Mouse (Mus musculus) midbrain, embryonic 12.5 days (tissue): Measurements from ENCODE around the gene Secisbp2. TPM values are rescaled to one million over a fixed set of nuclear protein-coding genes. Genes with fewer than 3 reads are reported as not detected.

ENCODE experiments used
- ATAC-seq: fragments of 200-750 bp; cut with Nextera tagmentation; 2 replicates; pipeline ENCODE4 v1.8.0; 2017; ENCODE audit warnings: low read depth, moderate TSS enrichment, moderate library complexity; ENCODE audit not compliant: low FRiP score
- H3K27ac ChIP-seq: fragments of 300-500 bp; sonication (generic); replicated peaks from 2 replicates; pipeline ENCODE4 v1.5.1; 2016; ENCODE audit warnings: mild to moderate bottlenecking
- H3K27me3 ChIP-seq: fragments of 300-500 bp; sonication (generic); 2 replicates; pipeline ENCODE4 v1.6.1; 2016; ENCODE audit warnings: mild to moderate bottlenecking
- H3K36me3 ChIP-seq: fragments of 300-500 bp; sonication (generic); 2 replicates; pipeline ENCODE4 v1.6.1; 2016
- H3K4me1 ChIP-seq: fragments of 300-500 bp; sonication (generic); 2 replicates; pipeline ENCODE4 v1.6.1; 2016
- H3K4me2 ChIP-seq: fragments of 300-500 bp; sonication (generic); replicated peaks from 2 replicates; pipeline ENCODE4 v1.6.1; 2016; ENCODE audit warnings: mild to moderate bottlenecking, moderate library complexity
- H3K4me3 ChIP-seq: fragments of 300-500 bp; sonication (generic); 2 replicates; pipeline ENCODE4 v1.5.1; 2016; ENCODE audit warnings: mild to moderate bottlenecking
- H3K9ac ChIP-seq: fragments of 300-500 bp; sonication (generic); replicated peaks from 2 replicates; pipeline ENCODE4 v1.6.1; 2016; ENCODE audit warnings: mild to moderate bottlenecking, moderate library complexity
- H3K9me3 ChIP-seq: fragments of 300-500 bp; sonication (generic); 2 replicates; pipeline ENCODE4 v1.6.1; 2016; ENCODE audit warnings: mild to moderate bottlenecking
- WGBS: fragments of 180-500 bp; shearing (Covaris S2); methylation state at CpG from one replicate; pipeline ENCODE4 v1.1.7; 2016; 5-methylcytosine and 5-hydroxymethylcytosine counted together
- polyA plus RNA-seq: library from polyadenylated mRNA; unstranded; fragments of >200 nt; fragmentation: Nextera tagmentation; extraction: Ambion mirVana; gene quantifications from 2 replicates; pipeline ENCODE4 v1.2.1, GENCODE M21; 2016

Gene Secisbp2
- polyA plus RNA-seq, 1 experiment from 2014 or later = 39.3 TPM

GRCm38 (mm10) chr13:51697455-51697854, 46.0 kb downstream of the Secisbp2 start:
- no peak for ATAC-seq
- H3K4me3 ChIP-seq = no peak overlapping the region
- no peak overlapping the region for H3K9ac ChIP-seq
- no peaks in the 10 kb centered on the region for H3K27me3 ChIP-seq
- no peak overlapping the region for H3K4me2 ChIP-seq
- 80% methylated on average over 6 of the region's 6 CpGs for WGBS
- H3K4me1 ChIP-seq = no peaks in the 10 kb centered on the region
- H3K27ac ChIP-seq = no peak overlapping the region
- H3K9me3 ChIP-seq = no peaks in the 10 kb centered on the region
- peaks cover 6% of the 10 kb centered on the region; the same call in 1 of the 2 replicates for H3K36me3 ChIP-seq

GRCm38 (mm10) chr13:51697897-51698296, 46.4 kb downstream of the Secisbp2 start:
- Histone ChIP-seq H3K27me3 (no peaks in the 10 kb centered on the region), H3K4me2 (no peak overlapping the region), H3K4me1 (no peaks in the 10 kb centered on the region), H3K9ac (no peak overlapping the region), H3K9me3 (no peaks in the 10 kb centered on the region), H3K4me3 (no peak overlapping the region), H3K27ac (no peak overlapping the region), H3K36me3 (peaks cover 6% of the 10 kb centered on the region; the same call in 1 of the 2 replicates)
- ATAC-seq = no peak
- WGBS = 75% methylated on average over 4 of the region's 4 CpGs

GRCm38 (mm10) chr13:51698318-51698717, 46.8 kb downstream of the Secisbp2 start:
- ATAC-seq = no peak
- Histone ChIP-seq H3K27me3 (no peaks in the 10 kb centered on the region), H3K4me2 (no peak overlapping the region), H3K9ac (no peak overlapping the region), H3K27ac (no peak overlapping the region), H3K36me3 (peaks cover 6% of the 10 kb centered on the region; the same call in 1 of the 2 replicates), H3K9me3 (no peaks in the 10 kb centered on the region), H3K4me1 (no peaks in the 10 kb centered on the region), H3K4me3 (no peak overlapping the region)
- 92% methylated on average over 3 of the region's 3 CpGs for WGBS

- Histone ChIP-seq H3K4me3 (no peak overlapping the region), H3K4me2 (no peak overlapping the region), H3K4me1 (no peaks in the 10 kb centered on the region), H3K9ac (no peak overlapping the region), H3K9me3 (no peaks in the 10 kb centered on the region), H3K27ac (no peak overlapping the region), H3K27me3 (no peaks in the 10 kb centered on the region), H3K36me3 (peaks cover 6% of the 10 kb centered on the region; the same call in 1 of the 2 replicates)
- no peak for ATAC-seq
- 87% methylated on average over 5 of the region's 5 CpGs for WGBS
Measured at GRCm38 (mm10) chr13:51703893-51704292, 52.4 kb downstream of the Secisbp2 start.

- Histone ChIP-seq H3K4me3 (no peak overlapping the region), H3K27me3 (no peaks in the 10 kb centered on the region), H3K4me2 (no peak overlapping the region), H3K36me3 (0 out of 2 replicates have a peak, but pooled peaks cover 5% of the 10 kb centered on the region), H3K4me1 (no peaks in the 10 kb centered on the region), H3K9ac (no peak overlapping the region), H3K9me3 (no peaks in the 10 kb centered on the region), H3K27ac (no peak overlapping the region)
- WGBS = 80% methylated on average over 22 of the region's 22 CpGs
- no peak for ATAC-seq
Measured at GRCm38 (mm10) chr13:51705882-51706854, 54.7 kb downstream of the Secisbp2 start.

- H3K36me3 ChIP-seq = 0 out of 2 replicates have a peak, but pooled peaks cover 6% of the 10 kb centered on the region
- no peaks in the 10 kb centered on the region for H3K27me3 ChIP-seq
- ATAC-seq = no peak
- no peaks in the 10 kb centered on the region for H3K9me3 ChIP-seq
- no peak overlapping the region for H3K4me3 ChIP-seq
- no peak overlapping the region for H3K9ac ChIP-seq
- no peaks in the 10 kb centered on the region for H3K4me1 ChIP-seq
- 75% methylated on average over 7 of the region's 7 CpGs for WGBS
- no peak overlapping the region for H3K4me2 ChIP-seq
- H3K27ac ChIP-seq = no peak overlapping the region
Measured at GRCm38 (mm10) chr13:51710738-51711137, 59.2 kb downstream of the Secisbp2 start.

GRCm38 (mm10) chr13:51712022-51712421, 60.5 kb downstream of the Secisbp2 start:
- Histone ChIP-seq H3K9me3 (no peaks in the 10 kb centered on the region), H3K4me2 (no peak overlapping the region), H3K27ac (no peak overlapping the region), H3K27me3 (no peaks in the 10 kb centered on the region), H3K4me1 (no peaks in the 10 kb centered on the region), H3K9ac (no peak overlapping the region), H3K4me3 (no peak overlapping the region), H3K36me3 (0 out of 2 replicates have a peak, but pooled peaks cover 6% of the 10 kb centered on the region)
- 92% methylated on average over 8 of the region's 8 CpGs for WGBS
- no peak for ATAC-seq

- H3K27me3 ChIP-seq = no peaks in the 10 kb centered on the region
- H3K36me3 ChIP-seq = 0 out of 2 replicates have a peak, but pooled peaks cover 5% of the 10 kb centered on the region
- no peak overlapping the region for H3K27ac ChIP-seq
- no peak overlapping the region for H3K4me2 ChIP-seq
- WGBS = 89% methylated on average over 8 of the region's 8 CpGs
- H3K4me3 ChIP-seq = no peak overlapping the region
- H3K9ac ChIP-seq = no peak overlapping the region
- no peaks in the 10 kb centered on the region for H3K9me3 ChIP-seq
- no peak for ATAC-seq
- H3K4me1 ChIP-seq = no peaks in the 10 kb centered on the region
Measured at GRCm38 (mm10) chr13:51716350-51717263, 65.1 kb downstream of the Secisbp2 start.

- H3K36me3 ChIP-seq = 0 out of 2 replicates have a peak, but pooled peaks cover 5% of the 10 kb centered on the region
- no peaks in the 10 kb centered on the region for H3K9me3 ChIP-seq
- H3K4me3 ChIP-seq = no peak overlapping the region
- H3K9ac ChIP-seq = no peak overlapping the region
- no peak for ATAC-seq
- WGBS = 70% methylated on average over 3 of the region's 3 CpGs
- no peaks in the 10 kb centered on the region for H3K27me3 ChIP-seq
- no peak overlapping the region for H3K4me2 ChIP-seq
- no peaks in the 10 kb centered on the region for H3K4me1 ChIP-seq
- H3K27ac ChIP-seq = no peak overlapping the region
Measured at GRCm38 (mm10) chr13:51719256-51719655, 67.8 kb downstream of the Secisbp2 start.

GRCm38 (mm10) chr13:51720556-51720955, 69.1 kb downstream of the Secisbp2 start:
- Histone ChIP-seq H3K4me2 (no peak overlapping the region), H3K27ac (no peak overlapping the region), H3K4me1 (no peaks in the 10 kb centered on the region), H3K9me3 (no peaks in the 10 kb centered on the region), H3K4me3 (no peak overlapping the region), H3K36me3 (0 out of 2 replicates have a peak, but pooled peaks cover 5% of the 10 kb centered on the region), H3K27me3 (no peaks in the 10 kb centered on the region), H3K9ac (no peak overlapping the region)
- no peak for ATAC-seq
- WGBS = 87% methylated on average over 4 of the region's 4 CpGs

- WGBS = 75% methylated on average over 5 of the region's 5 CpGs
- no peaks in the 10 kb centered on the region for H3K9me3 ChIP-seq
- H3K4me2 ChIP-seq = no peak overlapping the region
- no peak for ATAC-seq
- H3K9ac ChIP-seq = no peak overlapping the region
- no peak overlapping the region for H3K27ac ChIP-seq
- H3K4me1 ChIP-seq = no peaks in the 10 kb centered on the region
- no peak overlapping the region for H3K4me3 ChIP-seq
- H3K36me3 ChIP-seq = 0 out of 2 replicates have a peak, but pooled peaks cover 5% of the 10 kb centered on the region
- H3K27me3 ChIP-seq = no peaks in the 10 kb centered on the region
Measured at GRCm38 (mm10) chr13:51723114-51723513, 71.6 kb downstream of the Secisbp2 start.
